Mouse (Mus musculus): ENCODE measurements around the gene Fer1l5. TPM values are rescaled to one million over a fixed set of nuclear protein-coding genes. Genes with fewer than 3 reads are reported as not detected.

The Fer1l5 gene
- polyA plus RNA-seq, 1 experiment, result not detected

DNA sequence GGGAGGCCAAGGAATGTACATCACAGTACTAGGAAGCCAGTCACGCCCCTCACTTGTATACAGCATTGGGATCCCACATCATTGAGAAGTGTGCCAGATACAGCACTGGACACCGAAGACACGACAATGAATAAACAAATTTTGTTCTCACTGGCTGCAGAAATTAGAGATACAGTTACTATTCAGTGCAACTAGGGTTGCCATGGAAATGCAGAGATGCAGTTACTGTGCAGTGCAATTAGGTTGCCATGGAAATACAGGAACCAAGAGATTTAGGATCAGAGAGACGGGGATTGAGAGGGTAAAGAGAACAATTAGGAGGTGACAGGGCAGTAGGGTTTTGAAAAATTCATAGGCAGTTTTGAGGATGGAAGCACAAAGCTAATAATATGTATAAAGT, 29.4 kb downstream of the Fer1l5 start:
- H3K4me1 ChIP-seq (ENCODE audit: control insufficient read depth, insufficient read depth, low read length), result no peaks in the 10 kb centered on the region
- H3K27ac ChIP-seq (ENCODE audit: insufficient read depth, low read length), result no peak overlapping the region
- TF ChIP-seq POLR2A (IDR thresholded peaks at IDR 0.05; ENCODE audit: extremely low read depth, insufficient read depth, low read length) (no peak), CTCF (IDR thresholded peaks at IDR 0.05; ENCODE audit: extremely low read depth, insufficient read depth, low read length) (no peak)
- no peak overlapping the region for H3K4me3 ChIP-seq (ENCODE audit: insufficient read depth, low read length)

DNA sequence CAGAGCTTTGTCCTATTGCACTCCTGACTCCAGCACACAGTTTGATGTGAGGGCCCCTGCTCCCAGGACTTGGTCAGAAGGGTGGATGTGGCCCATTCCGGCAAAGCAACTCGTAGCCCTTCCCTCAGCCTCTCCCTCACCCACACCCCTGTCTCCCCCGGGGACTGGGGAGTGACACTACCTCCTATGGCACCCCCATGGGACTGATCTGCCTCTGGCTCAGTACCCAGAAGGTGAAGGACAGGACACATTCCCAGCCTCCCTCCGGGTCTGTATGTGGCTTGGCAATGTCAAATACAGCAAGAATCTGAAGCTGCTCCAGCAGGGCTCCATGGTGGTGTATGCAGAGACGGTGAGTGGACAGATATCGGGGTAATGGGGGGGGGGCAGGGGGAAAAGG, 32.4 kb downstream of the Fer1l5 start:
- H3K27ac ChIP-seq (ENCODE audit: insufficient read depth, low read length), result no peak overlapping the region

DNA sequence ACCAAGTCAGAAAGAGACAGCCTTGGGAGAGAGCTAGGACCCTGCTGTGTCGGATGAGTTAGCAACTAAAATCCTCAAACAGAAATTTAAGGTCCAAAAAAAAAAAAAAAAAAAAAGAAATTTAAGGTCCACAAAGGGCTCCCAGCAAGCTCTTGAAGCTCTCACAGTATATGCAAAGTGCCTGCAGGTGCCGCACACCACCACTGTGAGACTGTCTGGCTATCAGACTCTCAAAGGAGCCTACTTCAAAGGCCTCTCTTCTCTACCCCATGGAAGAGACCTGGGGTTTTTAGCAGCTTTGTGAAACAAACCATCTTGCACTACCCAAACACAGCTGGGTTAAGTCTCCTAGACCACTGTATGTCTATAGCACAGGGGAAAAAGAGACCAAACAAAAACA, 57.4 kb downstream of the Fer1l5 start:
- no peak for TF ChIP-seq POLR2A (IDR thresholded peaks at IDR 0.05; ENCODE audit: extremely low read depth, insufficient read depth, low read length)
- no peak for TF ChIP-seq CTCF (IDR thresholded peaks at IDR 0.05; ENCODE audit: extremely low read depth, insufficient read depth, low read length)
- H3K27ac ChIP-seq (ENCODE audit: insufficient read depth, low read length), result no peak overlapping the region
- H3K4me3 ChIP-seq (ENCODE audit: insufficient read depth, low read length), result no peak overlapping the region
- H3K4me1 ChIP-seq (ENCODE audit: control insufficient read depth, insufficient read depth, low read length), result no peaks in the 10 kb centered on the region

More for the DNA sequence above, 32.4 kb downstream of the Fer1l5 start:
- no peak overlapping the region for H3K4me3 ChIP-seq (ENCODE audit: insufficient read depth, low read length)
- TF ChIP-seq CTCF (IDR thresholded peaks at IDR 0.05; ENCODE audit: extremely low read depth, insufficient read depth, low read length), result no peak
- H3K4me1 ChIP-seq (ENCODE audit: control insufficient read depth, insufficient read depth, low read length), result no peaks in the 10 kb centered on the region

DNA sequence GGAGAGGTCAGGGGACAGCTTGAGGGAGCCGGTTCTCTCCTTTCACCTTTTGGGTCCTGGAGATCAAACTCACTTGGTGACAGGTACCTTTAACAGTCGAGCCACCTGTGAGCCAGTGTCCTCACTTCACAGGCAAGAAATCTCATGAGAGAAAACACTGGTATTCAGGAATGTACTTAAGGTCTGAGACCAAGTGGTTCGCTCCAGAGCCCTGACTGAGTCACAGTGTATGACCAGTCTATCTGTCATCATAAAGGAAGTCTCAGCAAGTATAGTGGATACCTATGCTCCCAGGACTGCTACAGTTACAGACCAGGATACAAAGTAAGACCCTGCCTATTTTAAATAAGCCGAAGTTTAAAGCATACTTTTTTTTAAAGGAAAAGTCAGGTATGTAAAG, 60.9 kb downstream of the Fer1l5 start:
- no peak for TF ChIP-seq POLR2A (IDR thresholded peaks at IDR 0.05; ENCODE audit: extremely low read depth, insufficient read depth, low read length)
- TF ChIP-seq CTCF (IDR thresholded peaks at IDR 0.05; ENCODE audit: extremely low read depth, insufficient read depth, low read length), result no peak
- H3K4me1 ChIP-seq (ENCODE audit: control insufficient read depth, insufficient read depth, low read length), result no peaks in the 10 kb centered on the region
- no peak overlapping the region for H3K4me3 ChIP-seq (ENCODE audit: insufficient read depth, low read length)
- no peak overlapping the region for H3K27ac ChIP-seq (ENCODE audit: insufficient read depth, low read length)

DNA sequence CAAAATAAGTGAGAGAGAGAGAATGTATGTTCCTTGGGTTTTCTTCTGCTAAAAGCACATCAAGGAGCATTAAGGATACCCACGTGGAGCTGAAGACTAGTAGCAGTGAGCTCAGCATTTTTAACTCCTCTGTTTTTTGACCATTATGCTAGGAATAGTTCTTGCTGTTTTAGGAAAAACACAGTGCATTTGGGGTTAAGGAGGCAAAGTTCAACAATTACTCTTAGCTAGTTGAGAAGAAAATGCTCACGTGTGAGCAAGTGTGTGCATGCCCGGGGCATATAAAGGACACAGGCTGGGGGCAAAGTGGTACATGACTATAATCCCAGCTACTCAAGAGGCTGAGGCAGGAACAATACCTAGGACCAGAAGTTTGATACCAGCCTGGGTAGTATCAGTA, 61.5 kb downstream of the Fer1l5 start:
- H3K4me1 ChIP-seq (ENCODE audit: control insufficient read depth, insufficient read depth, low read length), result no peaks in the 10 kb centered on the region
- no peak overlapping the region for H3K4me3 ChIP-seq (ENCODE audit: insufficient read depth, low read length)
- TF ChIP-seq CTCF (IDR thresholded peaks at IDR 0.05; ENCODE audit: extremely low read depth, insufficient read depth, low read length) (no peak), POLR2A (IDR thresholded peaks at IDR 0.05; ENCODE audit: extremely low read depth, insufficient read depth, low read length) (no peak)
- no peak overlapping the region for H3K27ac ChIP-seq (ENCODE audit: insufficient read depth, low read length)

DNA sequence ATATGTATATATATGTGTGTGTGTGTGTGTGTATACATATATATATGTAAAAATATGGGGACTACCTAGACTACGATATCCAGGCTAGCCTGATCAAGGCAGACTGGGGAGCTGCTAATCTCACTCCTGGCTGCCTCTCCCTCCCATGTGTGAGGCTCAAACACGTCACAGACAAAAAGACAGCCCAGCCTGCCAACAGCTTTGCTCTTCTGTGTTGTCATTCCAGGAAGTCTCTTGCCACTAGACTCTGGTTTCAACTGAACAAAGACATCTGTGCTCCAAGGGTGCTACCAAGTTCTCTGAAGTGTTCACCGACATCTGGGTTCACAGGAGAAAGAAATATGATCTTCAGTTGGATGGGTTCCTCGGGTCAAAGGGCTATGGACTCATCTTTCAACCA, 63.0 kb downstream of the Fer1l5 start:
- Histone ChIP-seq H3K4me1 (ENCODE audit: control insufficient read depth, insufficient read depth, low read length) (no peaks in the 10 kb centered on the region), H3K27ac (ENCODE audit: insufficient read depth, low read length) (no peak overlapping the region), H3K4me3 (ENCODE audit: insufficient read depth, low read length) (no peak overlapping the region)
- no peak for TF ChIP-seq POLR2A (IDR thresholded peaks at IDR 0.05; ENCODE audit: extremely low read depth, insufficient read depth, low read length)
- TF ChIP-seq CTCF (IDR thresholded peaks at IDR 0.05; ENCODE audit: extremely low read depth, insufficient read depth, low read length), result no peak

DNA sequence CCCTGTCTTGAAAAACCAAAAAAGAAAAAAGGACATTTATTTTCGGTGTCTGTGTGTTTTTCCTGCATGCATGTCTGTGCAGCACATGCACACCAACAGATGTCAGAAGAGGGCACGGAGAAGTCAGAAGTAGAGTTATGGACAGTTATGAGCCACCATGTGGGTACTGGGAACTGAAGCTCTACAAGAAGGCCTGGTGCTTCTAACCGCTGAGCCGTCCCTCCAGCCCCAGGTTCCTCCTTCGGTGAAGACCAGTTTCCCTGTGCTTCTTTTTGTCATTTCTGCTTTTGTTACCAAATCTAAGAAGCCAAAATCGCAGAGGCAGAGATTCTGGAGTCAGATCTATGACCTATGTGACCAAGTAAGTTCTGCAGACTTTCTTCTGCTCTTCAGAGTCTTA, 64.4 kb downstream of the Fer1l5 start:
- Histone ChIP-seq H3K4me3 (ENCODE audit: insufficient read depth, low read length) (no peak overlapping the region), H3K27ac (ENCODE audit: insufficient read depth, low read length) (no peak overlapping the region), H3K4me1 (ENCODE audit: control insufficient read depth, insufficient read depth, low read length) (peaks cover 3% of the 10 kb centered on the region)
- TF ChIP-seq POLR2A (IDR thresholded peaks at IDR 0.05; ENCODE audit: extremely low read depth, insufficient read depth, low read length), result no peak
- TF ChIP-seq CTCF (IDR thresholded peaks at IDR 0.05; ENCODE audit: extremely low read depth, insufficient read depth, low read length), result no peak

DNA sequence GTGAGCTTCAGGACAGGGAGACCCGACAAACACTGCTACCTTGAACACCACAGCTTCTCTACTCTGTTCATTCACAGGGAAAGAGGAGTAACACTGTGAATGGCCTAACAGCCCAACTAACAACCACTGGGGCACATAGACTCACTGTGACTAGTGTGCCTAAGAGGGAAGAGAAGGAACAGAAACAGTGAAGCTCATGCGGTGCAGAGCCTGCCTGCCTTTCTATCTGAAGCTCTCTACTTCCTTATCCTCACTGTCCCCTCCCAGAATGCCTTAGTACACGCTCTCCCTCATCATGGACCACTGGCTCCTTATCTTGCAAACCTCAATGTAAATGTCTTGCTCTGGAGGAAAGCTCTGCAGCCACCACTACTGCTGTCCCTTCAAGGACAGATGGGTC, 65.1 kb downstream of the Fer1l5 start:
- TF ChIP-seq POLR2A (IDR thresholded peaks at IDR 0.05; ENCODE audit: extremely low read depth, insufficient read depth, low read length), result no peak
- no peak for TF ChIP-seq CTCF (IDR thresholded peaks at IDR 0.05; ENCODE audit: extremely low read depth, insufficient read depth, low read length)
- Histone ChIP-seq H3K4me1 (ENCODE audit: control insufficient read depth, insufficient read depth, low read length) (peaks cover 3% of the 10 kb centered on the region), H3K27ac (ENCODE audit: insufficient read depth, low read length) (no peak overlapping the region), H3K4me3 (ENCODE audit: insufficient read depth, low read length) (no peak overlapping the region)

DNA sequence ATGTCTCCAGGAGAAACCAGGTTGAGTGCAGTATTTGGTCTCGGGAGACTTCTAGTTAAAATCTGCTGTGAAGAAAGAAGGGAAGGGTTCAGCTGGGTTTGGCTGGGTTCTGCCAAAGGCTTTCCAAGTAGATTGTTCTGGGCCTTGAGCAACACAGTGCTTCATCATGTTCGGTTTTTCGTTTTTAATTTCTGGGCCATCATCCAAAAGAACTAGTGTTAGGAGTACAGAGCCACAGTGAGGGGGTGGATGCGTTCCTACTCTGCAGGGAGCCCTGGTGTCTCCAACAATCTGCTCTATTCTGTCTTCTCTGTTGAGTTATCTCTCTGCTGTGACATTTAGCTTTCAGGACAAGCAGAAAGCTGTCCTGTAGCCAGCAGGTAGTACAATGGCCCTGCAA, 69.0 kb downstream of the Fer1l5 start:
- H3K27ac ChIP-seq (ENCODE audit: insufficient read depth, low read length), result no peak overlapping the region
- peaks cover 6% of the 10 kb centered on the region for H3K4me1 ChIP-seq (ENCODE audit: control insufficient read depth, insufficient read depth, low read length)
- no peak overlapping the region for H3K4me3 ChIP-seq (ENCODE audit: insufficient read depth, low read length)
- TF ChIP-seq POLR2A (IDR thresholded peaks at IDR 0.05; ENCODE audit: extremely low read depth, insufficient read depth, low read length) (no peak), CTCF (IDR thresholded peaks at IDR 0.05; ENCODE audit: extremely low read depth, insufficient read depth, low read length) (no peak)

DNA sequence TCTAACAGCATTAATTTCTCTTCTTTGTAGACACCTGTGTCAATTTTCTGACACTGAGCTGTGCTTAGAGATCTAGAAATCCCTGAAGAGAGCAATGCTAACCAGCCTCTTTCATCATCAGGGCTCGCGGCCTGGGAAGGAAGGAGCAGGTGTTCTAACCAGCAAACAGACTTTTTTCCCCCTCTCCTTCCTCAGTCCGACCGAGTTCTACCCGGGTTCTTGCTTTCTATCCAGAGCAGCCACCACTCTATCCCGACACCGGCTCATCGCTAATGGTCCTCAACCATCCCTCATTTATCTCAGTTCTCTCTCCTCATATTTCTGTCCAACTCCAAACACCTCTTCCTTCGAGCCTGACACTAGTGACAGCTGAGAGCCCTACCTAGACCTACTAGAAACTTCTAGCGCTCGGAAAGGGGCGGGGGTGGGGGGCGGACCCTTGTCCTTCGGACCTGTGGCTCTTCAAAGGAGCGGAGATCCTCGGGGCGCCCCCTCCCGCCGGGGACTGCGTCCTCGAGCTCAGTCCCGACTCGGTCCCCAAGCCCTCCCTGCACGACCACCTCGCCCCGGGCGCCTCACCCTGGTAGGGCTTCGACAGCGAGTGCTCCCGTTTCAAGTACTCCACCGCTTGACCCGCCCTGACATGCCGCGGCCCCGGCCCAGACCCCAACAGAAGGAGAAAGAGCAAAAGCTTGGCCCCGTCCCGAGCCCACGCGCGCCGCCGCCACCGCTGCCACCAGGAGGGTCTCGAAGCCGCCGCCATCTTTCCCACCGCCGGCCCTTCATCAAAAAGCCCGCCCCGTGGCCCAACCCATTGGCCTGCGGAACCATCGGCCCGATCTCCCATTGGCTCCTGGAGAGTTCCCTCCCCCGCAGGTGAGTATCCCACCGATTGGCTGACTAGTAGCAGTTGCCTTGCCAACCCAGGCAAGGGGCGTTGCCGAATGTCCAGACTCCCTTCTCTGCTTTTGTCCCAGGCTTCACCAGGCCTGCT, 72.7 kb downstream of the Fer1l5 start, which contains the start of gene Lman2l:
Gene Lman2l (minus strand): TSS at position 801 of the 994 bp plus-strand sequence.
- H3K4me3 ChIP-seq (ENCODE audit: insufficient read depth, low read length), result peak within 1 kb of the TSS; percentile 56
- peaks cover 6% of the 10 kb centered on the region for H3K4me1 ChIP-seq (ENCODE audit: control insufficient read depth, insufficient read depth, low read length)
- no peak within 1 kb of the TSS for H3K27ac ChIP-seq (ENCODE audit: insufficient read depth, low read length)
- TF ChIP-seq CTCF (IDR thresholded peaks at IDR 0.05; ENCODE audit: extremely low read depth, insufficient read depth, low read length) (no peak), POLR2A (IDR thresholded peaks at IDR 0.05; ENCODE audit: extremely low read depth, insufficient read depth, low read length) (peak; percentile 57; the same call in 1 of the 2 replicates)
